Mouse (Mus musculus) T-helper 2 cell (primary cell): Measurements from ENCODE around the gene Wwtr1.

Experiments
- in situ Hi-C: fragments of 300-600 bp; cut with MboI, MseI; formaldehyde crosslinking; loops from one replicate; pipeline ENCODE4 v1.15.1; 2025; ENCODE audit warnings: high pct_unique_total_duplicates

Wwtr1 gene

GRCm38 (mm10) chr3:57458652-57459051 lies 117.1 kb downstream of the Wwtr1 start:
- in situ Hi-C loops, result no loop called here

GRCm38 (mm10) chr3:57448445-57448844 lies 127.3 kb downstream of the Wwtr1 start:
- in situ Hi-C loops, result no loop called here

- in situ Hi-C loops, result no loop called here
Measured at GRCm38 (mm10) chr3:57447889-57448288, 127.8 kb downstream of the Wwtr1 start.

GRCm38 (mm10) chr3:57445706-57446105 lies 130.0 kb downstream of the Wwtr1 start:
- in situ Hi-C loops, result no loop called here

- in situ Hi-C loops, result no loop called here
Measured at GRCm38 (mm10) chr3:57440956-57441355, 134.8 kb downstream of the Wwtr1 start.

- in situ Hi-C loops, result no loop called here
Measured at GRCm38 (mm10) chr3:57435364-57435763, 140.3 kb downstream of the Wwtr1 start.

GRCm38 (mm10) chr3:57431706-57432105 lies 144.0 kb downstream of the Wwtr1 start:
- in situ Hi-C loops, result no loop called here

GRCm38 (mm10) chr3:57429486-57429885 lies 146.2 kb downstream of the Wwtr1 start:
- in situ Hi-C loops, result no loop called here

- in situ Hi-C loops, result no loop called here
Measured at GRCm38 (mm10) chr3:57428682-57429464, 146.8 kb downstream of the Wwtr1 start.

GRCm38 (mm10) chr3:57426351-57426750 lies 149.4 kb downstream of the Wwtr1 start:
- in situ Hi-C loops, result no loop called here

- in situ Hi-C loops, result no loop called here
Measured at GRCm38 (mm10) chr3:57425089-57425730, 150.5 kb downstream of the Wwtr1 start, which contains the start of gene Tm4sf4. TSS of gene Tm4sf4 (plus strand) at chr3:57425314.

- in situ Hi-C loops, result no loop called here
Measured at GRCm38 (mm10) chr3:57420660-57421059, 155.1 kb downstream of the Wwtr1 start.

- in situ Hi-C loops, result no loop called here
Measured at GRCm38 (mm10) chr3:57420233-57420632, 155.5 kb downstream of the Wwtr1 start.

GRCm38 (mm10) chr3:57411535-57411934 lies 164.2 kb downstream of the Wwtr1 start:
- in situ Hi-C loops, result no loop called here
